Mouse (Mus musculus) adrenal gland (tissue): Measurements from ENCODE around the gene Il6ra.

Source experiments
- intact Hi-C: fragments of 180-260 bp; cut with DNase I; formaldehyde crosslinking; loops from one replicate; pipeline ENCODE4 v1.15.1; 2025

Il6ra gene

GRCm38 (mm10) chr3:89909703-89910542 lies 3.1 kb downstream of the Il6ra start:
- intact Hi-C loops: no loop called here

GRCm38 (mm10) chr3:89908836-89909235 lies 4.2 kb downstream of the Il6ra start:
- intact Hi-C loops: no loop called here

- intact Hi-C loops: no loop called here
Measured at GRCm38 (mm10) chr3:89907846-89908245, 5.2 kb downstream of the Il6ra start.

GRCm38 (mm10) chr3:89899511-89899908 lies 13.5 kb downstream of the Il6ra start:
- intact Hi-C loops: no loop called here

- intact Hi-C loops: no loop called here
Measured at GRCm38 (mm10) chr3:89898870-89899510, 14.0 kb downstream of the Il6ra start.

GRCm38 (mm10) chr3:89898011-89898410 lies 15.0 kb downstream of the Il6ra start:
- intact Hi-C loops: no loop called here

GRCm38 (mm10) chr3:89897204-89897796 lies 15.7 kb downstream of the Il6ra start:
- intact Hi-C loops: no loop called here

GRCm38 (mm10) chr3:89896571-89896970 lies 16.4 kb downstream of the Il6ra start:
- intact Hi-C loops: no loop called here

GRCm38 (mm10) chr3:89892517-89893106 lies 20.4 kb downstream of the Il6ra start:
- intact Hi-C loops: no loop called here

GRCm38 (mm10) chr3:89891696-89892095 lies 21.3 kb downstream of the Il6ra start:
- intact Hi-C loops: no loop called here

- intact Hi-C loops: no loop called here
Measured at GRCm38 (mm10) chr3:89889841-89890430, 23.1 kb downstream of the Il6ra start.

GRCm38 (mm10) chr3:89887582-89888230 lies 25.3 kb downstream of the Il6ra start:
- intact Hi-C loops: no loop called here

GRCm38 (mm10) chr3:89885766-89886165 lies 27.2 kb downstream of the Il6ra start:
- intact Hi-C loops: no loop called here

- intact Hi-C loops: no loop called here
Measured at GRCm38 (mm10) chr3:89883582-89884041, 29.4 kb downstream of the Il6ra start.

- intact Hi-C loops: no loop called here
Measured at GRCm38 (mm10) chr3:89882556-89883181, 30.3 kb downstream of the Il6ra start.

- intact Hi-C loops: no loop called here
Measured at GRCm38 (mm10) chr3:89880036-89880851, 32.8 kb downstream of the Il6ra start.

- intact Hi-C loops: no loop called here
Measured at GRCm38 (mm10) chr3:89879326-89879725, 33.7 kb downstream of the Il6ra start.

- intact Hi-C loops: no loop called here
Measured at GRCm38 (mm10) chr3:89878456-89878855, 34.5 kb downstream of the Il6ra start.

GRCm38 (mm10) chr3:89877129-89877528 lies 35.9 kb downstream of the Il6ra start:
- intact Hi-C loops: no loop called here

GRCm38 (mm10) chr3:89876469-89876868 lies 36.5 kb downstream of the Il6ra start:
- intact Hi-C loops: no loop called here
